Mouse (Mus musculus): ENCODE results near the gene Fblim1. TPM values are rescaled to one million over a fixed set of nuclear protein-coding genes. Genes with fewer than 3 reads are reported as not detected.

The Fblim1 gene
- total RNA-seq, 2 experiments from 2014 or later = 2.5 to 3.9 TPM

DNA sequence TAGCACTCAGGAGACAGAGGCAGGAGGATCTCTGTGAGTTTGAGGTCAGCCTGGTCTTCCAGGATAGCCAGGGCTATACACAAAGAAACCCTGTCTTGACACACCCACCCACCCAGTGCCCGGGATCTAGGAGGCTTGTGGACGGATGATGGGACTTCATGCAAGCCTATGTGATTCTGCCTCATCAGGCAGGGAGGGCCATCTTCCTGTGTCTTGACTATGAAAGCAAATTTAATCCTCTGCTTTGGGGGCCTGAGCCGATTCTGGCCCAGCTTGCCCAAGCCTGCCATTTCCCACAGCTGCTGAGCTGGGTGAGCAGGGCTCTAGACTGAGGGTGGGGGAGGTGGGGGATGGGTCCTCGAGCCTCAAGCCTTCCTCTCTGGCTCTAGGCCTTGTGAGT is 2.0 kb downstream of the Fblim1 start:
- DNase-seq = no peak
- intact Hi-C loops (cut with DNase I; ENCODE audit: low total_unique reads) = no loop called here

DNA sequence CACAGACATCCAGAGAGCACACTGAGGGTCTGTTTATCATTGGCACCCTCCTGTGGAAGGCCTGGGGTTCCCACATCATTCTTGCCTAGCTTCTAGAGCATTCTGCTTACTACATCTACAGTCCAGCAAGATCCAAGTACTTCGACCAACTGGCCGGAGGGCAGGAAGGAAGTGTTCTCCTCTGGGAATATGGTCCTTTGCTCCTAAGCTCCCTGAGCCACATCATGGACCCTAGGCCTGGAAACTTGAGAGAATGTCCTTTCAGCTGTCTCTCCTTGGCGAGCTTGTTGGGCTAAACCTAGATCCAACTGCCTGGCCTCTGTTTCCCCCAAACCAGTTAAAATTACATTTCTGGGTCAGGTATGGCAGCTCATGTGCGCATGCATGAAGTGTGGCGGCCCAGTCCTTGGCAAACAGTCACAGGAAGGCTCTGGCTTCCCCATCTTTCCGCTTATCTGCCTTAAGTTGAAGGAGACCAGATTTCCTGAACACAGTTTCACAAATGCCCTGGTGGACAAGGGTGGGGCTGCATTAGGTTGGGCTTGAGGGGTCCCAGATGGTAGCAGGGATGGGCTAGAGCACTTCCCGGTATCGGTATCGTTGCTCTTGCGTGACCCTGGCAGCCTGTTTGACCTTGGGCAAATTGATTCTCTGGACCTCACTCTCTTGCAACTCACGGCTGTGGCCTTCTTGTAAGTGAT is 3.2 kb downstream of the Fblim1 start:
- DNase-seq = no peak
- intact Hi-C loops (cut with DNase I; ENCODE audit: low total_unique reads) = no loop called here

DNA sequence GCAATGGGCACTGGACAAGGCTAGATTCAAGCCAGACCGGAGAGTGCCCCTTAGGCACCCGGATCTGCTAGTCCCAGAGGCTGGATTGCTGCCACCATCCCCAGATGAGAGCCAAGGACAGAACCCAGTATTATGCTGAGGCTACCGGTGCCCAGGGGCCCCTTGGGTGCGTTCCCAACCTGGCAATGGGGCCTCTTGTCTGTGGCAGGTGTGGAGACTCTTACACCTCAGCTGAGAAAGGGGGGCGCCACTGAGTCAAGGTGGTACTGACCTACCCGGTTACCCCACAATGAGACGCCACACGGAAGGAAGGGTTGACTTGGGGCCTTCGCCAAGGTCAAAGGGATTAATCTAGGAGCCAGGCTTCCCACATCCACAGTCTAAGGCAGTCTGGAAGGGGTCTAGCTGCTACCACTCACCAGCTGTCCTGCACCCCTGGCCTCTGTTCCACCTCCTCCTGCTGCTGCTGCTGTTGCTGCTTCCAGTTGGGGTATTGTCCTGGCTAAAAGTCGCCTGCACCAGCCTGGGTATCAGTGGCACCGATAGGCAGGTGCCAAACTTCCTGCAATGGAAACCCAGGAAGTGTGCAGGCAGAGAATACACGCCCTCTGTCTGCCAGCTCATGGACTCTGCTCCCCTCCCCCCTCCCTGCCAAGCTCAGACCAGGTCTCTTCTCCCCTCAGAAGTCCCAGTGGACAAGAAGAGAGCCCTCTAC is 4.6 kb downstream of the Fblim1 start:
- DNase-seq = no peak
- intact Hi-C loops (cut with DNase I; ENCODE audit: low total_unique reads) = no loop called here

DNA sequence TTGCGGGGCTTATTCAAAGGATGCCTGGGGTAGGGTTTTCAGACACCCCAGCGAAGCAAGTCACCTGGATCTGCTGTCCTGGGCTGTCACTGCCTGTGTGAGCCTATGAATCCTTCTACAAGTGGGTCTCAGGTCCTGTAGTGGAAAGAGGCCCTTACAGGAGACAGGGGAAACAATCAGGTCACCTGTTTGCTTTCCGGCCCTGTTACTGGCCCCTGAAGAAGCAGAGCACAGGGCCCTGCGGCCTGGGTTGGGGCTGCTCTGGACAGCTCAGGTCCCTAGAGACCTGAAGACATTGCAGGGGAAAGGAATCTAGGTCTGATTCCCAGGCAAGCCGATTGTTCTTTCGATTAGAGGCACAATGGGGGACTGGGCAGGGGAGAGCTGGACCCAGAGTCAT is 5.5 kb downstream of the Fblim1 start:
- intact Hi-C loops (cut with DNase I; ENCODE audit: low total_unique reads) = no loop called here
- no peak for DNase-seq

DNA sequence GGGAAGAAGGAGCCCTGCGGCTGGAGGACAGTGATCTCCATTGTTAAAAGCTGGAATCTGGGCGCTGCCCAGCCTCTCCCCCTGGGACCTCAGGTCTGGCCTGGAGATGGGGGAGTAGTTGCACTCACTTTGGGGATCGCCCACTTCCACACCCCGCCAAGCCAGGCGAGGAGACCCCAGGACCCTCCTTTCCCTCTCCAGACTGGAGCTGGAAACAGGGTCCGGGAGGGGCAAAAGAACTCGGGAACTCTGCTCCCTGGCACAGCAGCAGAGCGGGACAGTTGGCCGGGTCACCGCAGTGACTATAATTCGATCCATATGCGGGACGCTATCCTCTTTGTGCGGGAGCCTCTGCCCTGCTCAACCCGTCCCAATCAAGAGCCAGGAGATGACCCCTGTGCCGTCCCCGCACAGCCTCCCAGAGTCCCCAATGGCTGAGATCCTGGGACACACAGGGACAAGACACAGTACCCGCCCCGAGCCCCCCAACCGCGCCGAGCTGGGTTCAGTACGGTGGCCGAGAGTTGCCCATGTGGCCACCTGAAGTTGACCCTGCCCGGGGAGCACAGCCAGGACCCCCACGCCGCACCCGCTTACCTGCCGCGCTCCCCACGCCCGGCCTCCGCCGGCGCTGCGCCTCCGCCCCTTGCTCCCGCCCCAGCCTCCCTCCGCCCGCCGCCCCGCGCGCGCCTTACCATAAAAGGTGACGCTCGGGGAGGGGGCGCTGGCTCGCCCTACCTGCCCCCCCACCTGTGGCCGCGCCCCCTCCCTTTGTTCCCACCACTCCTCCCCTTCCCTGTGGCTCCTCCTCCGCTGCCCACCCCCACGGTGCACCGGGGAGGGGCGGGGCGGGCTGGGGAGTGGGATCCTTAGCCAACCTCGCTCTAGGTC is 6.4 kb downstream of the Fblim1 start:
- DNase-seq = peak; percentile 37
- intact Hi-C loops (cut with DNase I; ENCODE audit: low total_unique reads) = no loop called here

DNA sequence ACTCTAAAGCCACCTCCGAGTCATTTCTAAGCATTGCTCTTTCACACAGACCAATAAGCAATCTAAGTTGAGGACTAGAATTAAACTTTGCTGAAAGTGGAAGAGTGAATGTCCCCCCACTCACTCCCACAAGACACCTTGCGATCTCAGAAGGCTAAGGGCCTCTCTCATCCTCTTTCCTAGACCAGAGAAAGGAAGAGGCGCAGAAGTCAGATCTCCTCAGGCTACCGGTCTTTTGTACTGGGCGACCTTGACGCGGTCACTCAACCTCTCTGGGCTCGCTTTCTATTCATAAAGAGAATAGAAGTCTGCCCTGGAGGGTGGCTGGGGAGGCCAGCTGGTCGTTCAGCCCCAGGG is 7.0 kb downstream of the Fblim1 start:
- DNase-seq = no peak
- intact Hi-C loops (cut with DNase I; ENCODE audit: low total_unique reads) = no loop called here

- intact Hi-C loops (cut with DNase I; ENCODE audit: low total_unique reads) = no loop called here
- no peak for DNase-seq
Observed at GRCm38 (mm10) chr4:141598199-141598893, 7.5 kb downstream of the Fblim1 start.

- no peak for DNase-seq
- intact Hi-C loops (cut with DNase I; ENCODE audit: low total_unique reads) = no loop called here
Observed at GRCm38 (mm10) chr4:141596700-141597328, 9.1 kb downstream of the Fblim1 start.

GRCm38 (mm10) chr4:141595605-141596268 is 10.2 kb downstream of the Fblim1 start:
- intact Hi-C loops (cut with DNase I; ENCODE audit: low total_unique reads) = no loop called here
- DNase-seq = no peak

DNA sequence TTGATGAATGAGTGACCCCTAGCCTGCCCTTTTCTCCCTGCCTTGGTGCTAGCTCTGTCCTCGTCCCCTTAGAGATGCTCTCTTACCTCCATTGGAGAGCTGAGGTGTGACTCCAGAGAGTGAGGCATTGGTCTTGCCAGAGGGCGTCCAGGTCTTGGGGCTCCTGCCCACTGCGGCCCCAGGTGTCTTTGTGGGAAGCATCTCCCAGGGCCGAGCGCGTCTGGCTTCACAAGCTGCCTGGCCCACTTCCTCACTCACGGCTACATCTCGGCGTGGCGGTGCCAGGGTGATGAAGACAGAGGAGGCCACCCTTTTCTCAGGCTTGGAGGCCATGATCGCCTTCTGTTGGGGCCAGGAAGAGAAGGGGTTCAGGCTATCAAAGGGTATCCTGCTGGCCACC is 10.8 kb downstream of the Fblim1 start:
- no peak for DNase-seq
- intact Hi-C loops (cut with DNase I; ENCODE audit: low total_unique reads) = no loop called here

DNA sequence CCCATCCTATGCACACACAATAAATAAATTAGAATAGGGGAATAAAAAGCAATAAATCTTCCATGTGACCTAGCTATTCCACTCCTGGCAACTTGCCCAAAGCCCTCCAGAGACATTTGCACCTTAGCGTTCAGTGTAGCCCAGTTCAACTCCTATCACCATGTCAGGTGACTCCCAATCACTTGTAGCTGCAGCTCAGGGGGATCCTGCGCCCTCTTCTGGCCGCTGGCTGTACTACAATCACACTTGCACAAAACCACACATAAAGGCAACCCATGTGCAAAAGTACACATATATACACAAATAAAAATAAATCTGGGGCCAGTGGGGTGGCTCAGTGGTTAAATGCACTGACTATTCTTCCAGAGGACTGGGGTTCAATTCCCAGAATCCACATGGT is 14.3 kb downstream of the Fblim1 start:
- intact Hi-C loops (cut with DNase I; ENCODE audit: low total_unique reads) = no loop called here
- DNase-seq = no peak

DNA sequence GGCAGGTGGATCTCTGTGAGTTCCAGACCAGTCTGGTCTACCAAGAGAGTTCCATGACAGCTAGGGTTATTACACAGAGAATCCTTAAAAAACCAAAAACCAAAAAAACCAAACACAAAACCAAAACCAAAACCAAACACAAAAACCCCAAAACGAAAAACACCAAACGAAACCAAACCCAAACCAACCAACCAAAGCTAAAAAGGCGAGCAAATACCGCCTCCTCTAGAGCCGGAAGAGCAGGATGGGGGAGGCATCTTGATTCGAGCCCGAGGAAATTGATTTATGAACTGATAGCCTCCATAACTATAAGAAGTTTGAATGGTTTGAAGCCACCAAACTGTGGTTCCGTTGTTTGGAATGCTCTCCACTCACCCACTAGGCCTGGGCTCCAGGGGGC is 22.0 kb downstream of the Fblim1 start:
- intact Hi-C loops (cut with DNase I; ENCODE audit: low total_unique reads) = no loop called here
- DNase-seq = no peak

DNA sequence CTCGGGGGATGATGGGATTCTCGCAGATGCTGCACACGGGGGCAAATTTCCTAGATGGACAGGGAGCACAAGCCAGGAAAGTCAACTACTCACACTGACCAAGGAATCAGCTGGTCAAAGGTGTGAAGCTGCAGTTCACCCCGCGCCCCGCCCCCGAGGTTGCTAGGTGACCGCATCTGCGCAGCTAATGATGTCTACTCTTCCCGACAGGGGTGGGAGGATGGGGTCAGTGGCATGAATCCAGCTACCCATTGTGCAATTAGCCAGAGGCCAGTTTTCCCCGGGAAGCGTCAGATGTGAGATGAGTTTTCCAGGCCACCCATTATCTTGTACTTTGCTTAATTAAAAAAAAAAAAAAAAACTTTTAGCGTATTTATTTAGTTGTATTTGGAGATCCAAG is 24.8 kb downstream of the Fblim1 start:
- intact Hi-C loops (cut with DNase I; ENCODE audit: low total_unique reads) = no loop called here
- DNase-seq = no peak

DNA sequence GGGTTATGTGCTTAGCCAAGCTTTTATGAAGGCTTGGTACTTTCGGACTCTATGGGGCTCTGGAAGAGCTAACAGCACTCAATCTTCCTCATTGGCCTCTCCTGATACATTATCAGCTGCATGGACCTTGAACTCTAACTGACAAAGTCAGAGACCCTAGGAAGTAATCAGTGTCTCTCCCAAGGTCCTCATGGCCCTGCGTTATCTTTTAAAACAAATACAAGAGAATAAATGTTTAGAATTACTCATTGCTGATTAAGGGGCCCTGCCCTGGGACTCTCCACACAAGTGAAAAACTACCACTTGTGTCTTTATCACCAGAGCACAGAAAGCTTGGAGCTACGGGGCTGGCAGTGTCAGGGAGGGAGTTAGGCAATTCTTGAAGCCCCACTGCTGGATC is 27.1 kb downstream of the Fblim1 start:
- no peak for DNase-seq

GRCm38 (mm10) chr4:141576877-141577276 is 29.0 kb downstream of the Fblim1 start:
- no peak for DNase-seq
- intact Hi-C loops (cut with DNase I; ENCODE audit: low total_unique reads) = loop anchor here (5.0 kb wide), 1 partner anchor 190 kb away; no protein-coding TSS in a partner anchor

More for the DNA sequence above, 27.1 kb downstream of the Fblim1 start:
- intact Hi-C loops (cut with DNase I; ENCODE audit: low total_unique reads) = loop anchor here (5.0 kb wide), 1 partner anchor 192 kb away; no protein-coding TSS in a partner anchor

DNA sequence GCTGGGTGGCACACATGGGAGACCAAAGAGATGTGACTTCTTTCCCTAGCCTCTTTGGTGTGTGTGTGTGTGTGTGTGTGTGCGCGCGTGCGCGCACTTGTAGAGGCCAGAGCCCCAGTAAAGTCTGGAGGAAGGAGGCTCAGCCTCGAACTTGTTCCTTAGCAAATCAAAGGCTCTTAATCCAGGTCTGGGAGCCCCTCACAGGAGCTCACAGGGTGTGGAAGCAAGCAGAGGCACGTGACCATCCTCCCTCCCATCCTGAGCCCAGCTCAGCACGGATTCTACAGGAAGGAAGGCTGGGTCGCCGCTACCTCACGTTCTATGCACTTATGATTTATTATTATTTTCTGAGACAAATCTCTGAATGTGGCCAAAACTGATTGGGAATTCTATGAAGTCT is 29.5 kb downstream of the Fblim1 start:
- no peak for DNase-seq
- intact Hi-C loops (cut with DNase I; ENCODE audit: low total_unique reads) = loop anchor here (5.0 kb wide), 1 partner anchor 189 kb away; no protein-coding TSS in a partner anchor

GRCm38 (mm10) chr4:141574789-141575702 is 30.9 kb downstream of the Fblim1 start:
- DNase-seq = peak; percentile 85
- intact Hi-C loops (cut with DNase I; ENCODE audit: low total_unique reads) = loop anchor here (2.0 to 5.0 kb wide), 2 partner anchors 170 to 188 kb away; no protein-coding TSS in a partner anchor
